Mouse (Mus musculus) limb, embryonic 15.5 days (tissue): ENCODE measurements around the gene Dhx37. TPM values are rescaled to one million over a fixed set of nuclear protein-coding genes. Genes with fewer than 3 reads are reported as not detected.

Source experiments
- ATAC-seq: fragments of 200-750 bp; cut with Nextera tagmentation; 2 replicates; pipeline ENCODE4 v1.8.0; 2017; ENCODE audit warnings: low read depth, moderate TSS enrichment; ENCODE audit not compliant: insufficient number of reproducible peaks, low FRiP score, low TSS enrichment
- H3K27ac ChIP-seq: fragments of 300-500 bp; sonication (generic); 2 replicates; pipeline ENCODE4 v1.5.1; 2015; ENCODE audit warnings: moderate library complexity, mild to moderate bottlenecking, inconsistent platforms
- H3K27me3 ChIP-seq: fragments of 300-500 bp; sonication (generic); 2 replicates; pipeline ENCODE4 v1.6.1; 2015; ENCODE audit warnings: inconsistent platforms
- H3K36me3 ChIP-seq: fragments of 300-500 bp; sonication (generic); 2 replicates; pipeline ENCODE4 v1.6.1; 2015; ENCODE audit warnings: inconsistent platforms
- H3K4me1 ChIP-seq: fragments of 300-500 bp; sonication (generic); 2 replicates; pipeline ENCODE4 v1.6.1; 2015; ENCODE audit warnings: inconsistent platforms
- H3K4me2 ChIP-seq: fragments of 300-500 bp; sonication (generic); 2 replicates; pipeline ENCODE4 v1.6.1; 2015; ENCODE audit warnings: mild to moderate bottlenecking, inconsistent platforms
- H3K4me3 ChIP-seq: fragments of 300-500 bp; sonication (generic); 2 replicates; pipeline ENCODE4 v1.5.1; 2015; ENCODE audit warnings: mild to moderate bottlenecking, inconsistent platforms
- H3K9ac ChIP-seq: fragments of 300-500 bp; sonication (generic); 2 replicates; pipeline ENCODE4 v1.6.1; 2015; ENCODE audit warnings: inconsistent platforms
- H3K9me3 ChIP-seq: fragments of 300-500 bp; sonication (generic); 2 replicates; pipeline ENCODE4 v1.6.1; 2016; ENCODE audit warnings: inconsistent platforms
- WGBS: fragments of 180-500 bp; shearing (Covaris S2); methylation state at CpG from one replicate; pipeline ENCODE4 v1.1.7; 2015; 5-methylcytosine and 5-hydroxymethylcytosine counted together
- polyA plus RNA-seq: library from polyadenylated mRNA; unstranded; fragments of >200 nt; fragmentation: Nextera tagmentation; extraction: Ambion mirVana; gene quantifications from 2 replicates; pipeline ENCODE4 v1.2.1, GENCODE M21; 2015

Dhx37 gene
- polyA plus RNA-seq, 1 experiment from 2014 or later = 9.2 TPM

GRCm38 (mm10) chr5:125405546-125406248 is 28.2 kb downstream of the Dhx37 start:
- Histone ChIP-seq H3K4me3 (peak overlapping the region; percentile 59), H3K9ac (peak overlapping the region; percentile 48; the same call in 1 of the 2 replicates), H3K36me3 (no peaks in the 10 kb centered on the region), H3K27ac (peak overlapping the region; percentile 91), H3K27me3 (no peaks in the 10 kb centered on the region), H3K4me1 (peaks cover 25% of the 10 kb centered on the region), H3K4me2 (peak overlapping the region; percentile 80), H3K9me3 (no peaks in the 10 kb centered on the region)
- peak; percentile 61; the same call in 1 of the 2 replicates for ATAC-seq
- WGBS = under 1% methylated on average over 31 of the region's 31 CpGs

DNA sequence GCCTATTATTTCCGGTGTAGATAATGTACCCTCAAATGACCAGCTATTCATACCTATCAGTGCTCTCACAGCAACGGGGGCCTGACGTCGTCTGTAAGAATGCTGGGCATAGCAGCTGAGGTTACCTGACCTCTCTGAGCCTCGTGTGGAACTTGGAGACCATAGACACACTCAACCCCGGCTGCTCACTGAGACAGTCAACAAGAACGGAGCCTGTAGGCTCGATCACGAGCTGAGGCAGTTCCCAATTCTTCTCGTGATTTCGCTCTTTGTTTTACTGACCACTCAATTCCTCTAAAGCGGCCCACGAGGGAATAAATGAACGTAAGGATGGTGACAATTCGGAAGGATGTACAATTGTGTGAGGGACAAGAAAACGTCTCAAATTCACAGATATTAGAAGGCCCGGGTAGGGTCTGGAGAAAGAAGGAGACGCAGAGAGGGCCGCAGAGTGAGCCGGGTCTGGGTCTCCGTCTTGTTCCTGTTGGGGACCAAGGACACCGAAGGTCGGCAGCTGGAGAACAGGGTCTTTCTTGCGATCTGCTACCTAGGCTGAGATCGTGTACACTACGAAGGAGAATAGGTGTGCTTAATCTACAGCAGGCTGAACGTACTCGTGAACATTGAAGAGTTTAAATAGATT is 28.9 kb downstream of the Dhx37 start:
- Histone ChIP-seq H3K9ac (peak overlapping the region; percentile 48), H3K27ac (peak overlapping the region; percentile 91), H3K36me3 (no peaks in the 10 kb centered on the region), H3K9me3 (no peaks in the 10 kb centered on the region), H3K4me2 (peak overlapping the region; percentile 80), H3K27me3 (no peaks in the 10 kb centered on the region), H3K4me1 (peaks cover 21% of the 10 kb centered on the region), H3K4me3 (peak overlapping the region; percentile 59)
- 0 out of 2 replicates have a peak, but pooled peaks have one; percentile 20 for ATAC-seq
- WGBS = under 1% methylated on average over 28 of the region's 28 CpGs

- Histone ChIP-seq H3K9ac (peak overlapping the region; percentile 48), H3K36me3 (no peaks in the 10 kb centered on the region), H3K4me2 (peak overlapping the region; percentile 80), H3K27ac (peak overlapping the region; percentile 91), H3K4me1 (peaks cover 16% of the 10 kb centered on the region), H3K27me3 (no peaks in the 10 kb centered on the region), H3K9me3 (no peaks in the 10 kb centered on the region), H3K4me3 (peak overlapping the region; percentile 59)
- 2% methylated on average over 7 of the region's 7 CpGs for WGBS
- no peak for ATAC-seq
These were observed 29.4 kb downstream of the Dhx37 start for GRCm38 (mm10) chr5:125404536-125404902.

GRCm38 (mm10) chr5:125403481-125404465 is 30.1 kb downstream of the Dhx37 start:
- no peak overlapping the region for H3K9ac ChIP-seq
- WGBS = 15% methylated on average over 31 of the region's 31 CpGs
- peak overlapping the region; percentile 29 for H3K4me3 ChIP-seq
- no peak for ATAC-seq
- peaks cover 15% of the 10 kb centered on the region for H3K4me1 ChIP-seq
- no peaks in the 10 kb centered on the region for H3K36me3 ChIP-seq
- no peaks in the 10 kb centered on the region for H3K27me3 ChIP-seq
- H3K9me3 ChIP-seq = no peaks in the 10 kb centered on the region
- peak overlapping the region; percentile 41 for H3K4me2 ChIP-seq
- no peak overlapping the region for H3K27ac ChIP-seq

GRCm38 (mm10) chr5:125402991-125403390 is 30.9 kb downstream of the Dhx37 start:
- Histone ChIP-seq H3K9ac (no peak overlapping the region), H3K4me3 (no peak overlapping the region), H3K27ac (no peak overlapping the region), H3K36me3 (no peaks in the 10 kb centered on the region), H3K4me2 (no peak overlapping the region), H3K9me3 (no peaks in the 10 kb centered on the region), H3K27me3 (no peaks in the 10 kb centered on the region), H3K4me1 (peaks cover 15% of the 10 kb centered on the region)
- 61% methylated on average over 6 of the region's 6 CpGs for WGBS
- no peak for ATAC-seq

GRCm38 (mm10) chr5:125402476-125402875 is 31.4 kb downstream of the Dhx37 start:
- Histone ChIP-seq H3K4me3 (no peak overlapping the region), H3K9ac (no peak overlapping the region), H3K4me1 (peaks cover 13% of the 10 kb centered on the region), H3K36me3 (no peaks in the 10 kb centered on the region), H3K27me3 (no peaks in the 10 kb centered on the region), H3K9me3 (no peaks in the 10 kb centered on the region), H3K4me2 (no peak overlapping the region), H3K27ac (no peak overlapping the region)
- no peak for ATAC-seq
- 54% methylated on average over 10 of the region's 10 CpGs for WGBS

GRCm38 (mm10) chr5:125400903-125401302 is 33.0 kb downstream of the Dhx37 start:
- H3K4me3 ChIP-seq = no peak overlapping the region
- no peaks in the 10 kb centered on the region for H3K9me3 ChIP-seq
- 48% methylated on average over 7 of the region's 7 CpGs for WGBS
- H3K36me3 ChIP-seq = no peaks in the 10 kb centered on the region
- no peaks in the 10 kb centered on the region for H3K27me3 ChIP-seq
- ATAC-seq = no peak
- H3K4me1 ChIP-seq = peaks cover 3% of the 10 kb centered on the region; the same call in 1 of the 2 replicates
- no peak overlapping the region for H3K9ac ChIP-seq
- no peak overlapping the region for H3K27ac ChIP-seq
- H3K4me2 ChIP-seq = no peak overlapping the region

- Histone ChIP-seq H3K9ac (no peak overlapping the region), H3K9me3 (no peaks in the 10 kb centered on the region), H3K36me3 (no peaks in the 10 kb centered on the region), H3K4me3 (no peak overlapping the region), H3K27me3 (no peaks in the 10 kb centered on the region), H3K27ac (peak overlapping the region; percentile 97), H3K4me1 (peaks cover 27% of the 10 kb centered on the region), H3K4me2 (peak overlapping the region; percentile 57)
- WGBS = 42% methylated on average over 3 of the region's 3 CpGs
- ATAC-seq = no peak
These were observed 38.9 kb downstream of the Dhx37 start for GRCm38 (mm10) chr5:125395008-125395407.

- Histone ChIP-seq H3K27ac (peak overlapping the region; percentile 97), H3K4me3 (peak overlapping the region; percentile 40), H3K4me2 (peak overlapping the region; percentile 57), H3K36me3 (no peaks in the 10 kb centered on the region), H3K9me3 (no peaks in the 10 kb centered on the region), H3K4me1 (peaks cover 27% of the 10 kb centered on the region), H3K27me3 (no peaks in the 10 kb centered on the region), H3K9ac (peak overlapping the region; percentile 37; the same call in 1 of the 2 replicates)
- peak; percentile 36; the same call in 1 of the 2 replicates for ATAC-seq
- 10% methylated on average over 21 of the region's 25 CpGs for WGBS
These were observed 40.0 kb downstream of the Dhx37 start for GRCm38 (mm10) chr5:125393622-125394603.

- Histone ChIP-seq H3K4me1 (peaks cover 32% of the 10 kb centered on the region), H3K27me3 (no peaks in the 10 kb centered on the region), H3K9me3 (no peaks in the 10 kb centered on the region), H3K36me3 (0 out of 2 replicates have a peak, but pooled peaks cover 3% of the 10 kb centered on the region), H3K4me3 (peak overlapping the region; percentile 40), H3K4me2 (peak overlapping the region; percentile 57), H3K9ac (peak overlapping the region; percentile 37; the same call in 1 of the 2 replicates), H3K27ac (peak overlapping the region; percentile 97)
- WGBS = under 1% methylated on average over 20 of the region's 20 CpGs
- ATAC-seq = peak; percentile 94
These were observed 40.8 kb downstream of the Dhx37 start for GRCm38 (mm10) chr5:125392977-125393621.
